Mouse (Mus musculus): ENCODE results near the gene C1rb. TPM values are rescaled to one million over a fixed set of nuclear protein-coding genes. Genes with fewer than 3 reads are reported as not detected.
"Not testable (repeated sequence)": the region's sequence is repeated elsewhere in the genome, so short reads cannot be mapped to it uniquely, and the experiment has no call there.

The C1rb gene
- polyA plus RNA-seq, 1 experiment from 2014 or later: not detected

DNA sequence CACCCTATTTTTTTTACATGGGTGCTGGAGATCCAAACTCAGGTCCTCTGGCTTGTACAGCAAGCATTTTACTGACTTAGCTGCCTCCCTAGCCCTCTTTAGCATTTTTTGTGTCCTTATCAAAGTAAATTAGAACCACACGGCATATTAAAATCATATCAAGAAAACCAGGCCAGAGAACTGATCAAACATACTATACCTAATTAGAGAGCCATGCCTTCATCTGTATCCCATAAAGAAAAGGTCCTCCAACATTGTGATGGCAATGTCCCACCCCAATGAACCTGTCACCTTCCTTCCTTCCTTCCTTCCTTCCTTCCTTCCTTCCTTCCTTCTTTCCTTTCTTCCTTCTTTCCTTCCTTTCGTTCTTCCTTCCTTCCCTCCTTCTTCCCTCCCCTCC lies 14.1 kb upstream of the C1rb start:
- ATAC-seq (ENCODE audit: extremely low read depth, insufficient number of reproducible peaks, low FRiP score, low TSS enrichment); H3K4me1 ChIP-seq; H3K4me3 ChIP-seq; H3K27ac ChIP-seq (replicated peaks); H3K9ac ChIP-seq; H3K4me2 ChIP-seq; H3K36me3 ChIP-seq; H3K27me3 ChIP-seq (replicated peaks): not testable (repeated sequence)
- 60% methylated on average over 2 of the region's 2 CpGs for WGBS
- H3K9me3 ChIP-seq: peaks cover 13% of the 10 kb centered on the region; the same call in 1 of the 2 replicates

DNA sequence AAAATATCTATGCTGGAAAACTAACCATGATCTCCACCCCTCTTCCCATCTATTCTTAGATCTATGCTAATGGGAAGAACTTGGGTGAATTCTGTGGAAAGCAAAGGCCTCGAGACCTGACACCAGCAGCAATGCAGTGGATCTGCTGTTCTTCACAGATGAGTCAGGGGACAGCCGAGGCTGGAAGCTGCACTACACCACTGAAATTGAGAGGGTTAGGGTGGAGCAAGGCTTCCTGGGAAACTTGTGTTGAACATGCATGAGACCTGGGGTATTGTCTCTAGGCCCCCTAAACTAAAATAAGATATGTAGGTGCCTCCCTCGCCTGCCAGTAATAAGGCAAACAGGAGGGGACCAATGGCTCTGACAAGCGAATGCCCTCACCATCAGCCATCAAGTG lies 8.9 kb upstream of the C1rb start:
- not testable (repeated sequence) for H3K9ac ChIP-seq; ATAC-seq (ENCODE audit: extremely low read depth, insufficient number of reproducible peaks, low FRiP score, low TSS enrichment); H3K4me1 ChIP-seq; H3K27me3 ChIP-seq (replicated peaks); H3K9me3 ChIP-seq; H3K4me2 ChIP-seq; H3K36me3 ChIP-seq; H3K27ac ChIP-seq (replicated peaks); H3K4me3 ChIP-seq
- 69% methylated on average over 4 of the region's 4 CpGs for WGBS

DNA sequence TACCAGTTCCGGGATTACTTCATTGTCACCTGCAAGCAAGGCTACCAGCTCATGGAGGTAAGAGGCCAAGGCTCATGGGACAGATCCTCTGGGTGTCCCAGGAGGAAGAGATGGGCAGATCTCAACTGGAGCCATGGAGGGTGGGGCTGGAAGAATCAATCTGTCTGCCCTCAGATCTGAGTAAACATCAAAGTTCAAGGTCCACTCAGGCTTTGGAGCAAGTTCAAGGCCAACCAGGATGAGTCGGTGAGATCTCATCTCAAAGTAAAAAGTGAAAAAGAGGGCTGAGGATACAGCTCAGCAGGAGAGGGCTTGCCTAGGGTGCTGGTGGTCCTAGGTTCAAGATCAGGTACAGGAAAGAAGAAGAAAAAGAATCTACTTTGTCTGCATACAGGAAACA lies 8.5 kb upstream of the C1rb start:
- not testable (repeated sequence) for H3K9ac ChIP-seq; H3K9me3 ChIP-seq; H3K4me1 ChIP-seq; H3K27ac ChIP-seq (replicated peaks); H3K4me3 ChIP-seq; H3K4me2 ChIP-seq; ATAC-seq (ENCODE audit: extremely low read depth, insufficient number of reproducible peaks, low FRiP score, low TSS enrichment); H3K36me3 ChIP-seq; H3K27me3 ChIP-seq (replicated peaks)
- 92% methylated on average over 2 of the region's 2 CpGs for WGBS

DNA sequence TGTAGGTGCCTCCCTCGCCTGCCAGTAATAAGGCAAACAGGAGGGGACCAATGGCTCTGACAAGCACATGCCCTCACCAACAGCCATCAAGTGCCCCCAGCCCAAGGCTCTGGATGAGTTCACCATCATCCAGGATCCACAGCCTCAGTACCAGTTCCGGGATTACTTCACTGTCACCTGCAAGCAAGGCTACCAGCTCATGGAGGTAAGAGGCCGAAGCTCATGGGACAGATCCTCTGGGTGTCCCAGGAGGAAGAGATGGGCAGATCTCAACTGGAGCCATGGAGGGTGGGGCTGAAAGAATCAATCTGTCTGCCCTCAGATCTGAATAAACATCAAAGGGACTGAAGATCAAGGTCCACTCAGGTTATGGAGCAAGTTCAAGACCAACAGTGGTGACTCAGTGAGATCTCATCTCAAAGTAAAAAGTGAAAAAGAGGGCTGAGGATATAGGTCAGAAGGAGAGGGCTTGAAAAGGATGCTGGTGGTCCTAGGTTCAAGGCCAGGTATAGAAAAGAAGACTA lies 5.1 kb downstream of the C1rb start:
- not testable (repeated sequence) for H3K9ac ChIP-seq; H3K4me1 ChIP-seq; H3K27me3 ChIP-seq (replicated peaks); H3K27ac ChIP-seq (replicated peaks); H3K36me3 ChIP-seq; H3K9me3 ChIP-seq; ATAC-seq (ENCODE audit: extremely low read depth, insufficient number of reproducible peaks, low FRiP score, low TSS enrichment); H3K4me2 ChIP-seq; H3K4me3 ChIP-seq
- WGBS: 72% methylated on average over 3 of the region's 3 CpGs

DNA sequence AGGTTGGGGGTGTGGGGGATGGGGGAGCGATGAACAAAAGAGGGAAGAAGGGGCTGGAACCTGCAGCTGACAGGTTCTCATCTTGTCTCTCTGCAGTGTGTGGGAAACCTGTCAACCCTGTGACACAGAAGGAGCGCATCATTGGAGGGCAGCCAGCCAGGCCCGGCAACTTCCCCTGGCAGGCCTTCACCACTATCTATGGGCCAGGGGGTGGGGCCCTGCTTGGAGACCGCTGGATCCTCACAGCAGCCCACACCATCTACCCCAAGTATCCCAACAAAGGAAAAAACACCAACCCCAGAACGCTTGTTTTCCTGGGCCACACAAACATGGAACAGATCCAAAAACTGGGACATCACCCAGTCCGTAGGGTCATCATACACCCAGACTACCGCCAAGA lies 10.1 kb downstream of the C1rb start:
- H3K4me2 ChIP-seq; ATAC-seq (ENCODE audit: extremely low read depth, insufficient number of reproducible peaks, low FRiP score, low TSS enrichment); H3K36me3 ChIP-seq; H3K9ac ChIP-seq; H3K27me3 ChIP-seq (replicated peaks); H3K9me3 ChIP-seq; H3K4me3 ChIP-seq; H3K27ac ChIP-seq (replicated peaks); H3K4me1 ChIP-seq: not testable (repeated sequence)
- WGBS: 68% methylated on average over 6 of the region's 7 CpGs

DNA sequence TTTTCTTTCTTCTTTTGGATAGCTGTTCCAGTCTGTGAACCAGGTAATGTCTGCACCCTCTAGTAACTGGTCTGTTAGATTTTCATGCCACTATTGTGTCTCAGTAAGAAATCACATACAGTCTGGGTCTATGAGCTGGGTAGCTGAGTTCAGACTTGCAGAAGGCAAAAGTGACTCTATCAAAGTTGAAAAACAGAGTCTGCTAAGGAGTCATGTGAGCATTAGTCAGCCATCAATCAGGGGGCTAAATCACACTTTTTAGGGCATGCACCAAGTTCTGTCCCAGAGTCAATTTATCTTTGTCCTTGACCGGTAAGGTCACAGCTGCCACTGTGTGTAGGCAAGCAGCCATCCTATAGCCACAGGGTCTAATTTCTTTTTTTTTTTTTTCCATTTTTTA lies 12.1 kb downstream of the C1rb start:
- no peak overlapping the region for H3K27ac ChIP-seq (replicated peaks)

DNA sequence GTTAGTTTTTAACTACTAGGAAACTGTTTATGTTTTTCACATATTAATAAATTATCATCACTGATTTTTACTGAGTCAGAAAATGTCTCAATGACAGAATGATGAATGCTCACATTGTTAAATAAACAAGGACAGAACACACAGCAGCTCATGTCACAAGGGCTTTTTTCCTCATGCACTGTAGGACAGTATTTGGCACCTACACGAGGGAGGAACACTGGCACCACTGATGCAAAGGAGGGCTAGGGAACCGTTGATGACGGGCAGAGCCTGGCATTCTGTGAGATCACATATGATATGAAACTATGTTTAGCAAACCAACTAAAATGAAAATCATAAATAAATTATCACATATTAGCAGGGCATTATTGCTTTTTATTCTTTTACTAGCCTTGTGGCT lies 14.8 kb downstream of the C1rb start:
- H3K4me1 ChIP-seq: no peaks in the 10 kb centered on the region
- no peaks in the 10 kb centered on the region for H3K36me3 ChIP-seq
- no peak overlapping the region for H3K27ac ChIP-seq (replicated peaks)
- ATAC-seq (ENCODE audit: extremely low read depth, insufficient number of reproducible peaks, low FRiP score, low TSS enrichment): no peak
- no peaks in the 10 kb centered on the region for H3K9me3 ChIP-seq
- WGBS: 70% methylated on average over 3 of the region's 3 CpGs
- H3K27me3 ChIP-seq (replicated peaks): no peaks in the 10 kb centered on the region
- no peak overlapping the region for H3K4me2 ChIP-seq
- H3K9ac ChIP-seq: no peak overlapping the region
- no peak overlapping the region for H3K4me3 ChIP-seq

More for the DNA sequence above, 12.1 kb downstream of the C1rb start:
- H3K36me3 ChIP-seq: no peaks in the 10 kb centered on the region
- 84% methylated on average over 1 of the region's 1 CpGs for WGBS
- H3K4me2 ChIP-seq: no peak overlapping the region
- no peaks in the 10 kb centered on the region for H3K9me3 ChIP-seq
- H3K27me3 ChIP-seq (replicated peaks): no peaks in the 10 kb centered on the region
- no peak overlapping the region for H3K9ac ChIP-seq
- no peak for ATAC-seq (ENCODE audit: extremely low read depth, insufficient number of reproducible peaks, low FRiP score, low TSS enrichment)
- H3K4me3 ChIP-seq: no peak overlapping the region
- no peaks in the 10 kb centered on the region for H3K4me1 ChIP-seq

DNA sequence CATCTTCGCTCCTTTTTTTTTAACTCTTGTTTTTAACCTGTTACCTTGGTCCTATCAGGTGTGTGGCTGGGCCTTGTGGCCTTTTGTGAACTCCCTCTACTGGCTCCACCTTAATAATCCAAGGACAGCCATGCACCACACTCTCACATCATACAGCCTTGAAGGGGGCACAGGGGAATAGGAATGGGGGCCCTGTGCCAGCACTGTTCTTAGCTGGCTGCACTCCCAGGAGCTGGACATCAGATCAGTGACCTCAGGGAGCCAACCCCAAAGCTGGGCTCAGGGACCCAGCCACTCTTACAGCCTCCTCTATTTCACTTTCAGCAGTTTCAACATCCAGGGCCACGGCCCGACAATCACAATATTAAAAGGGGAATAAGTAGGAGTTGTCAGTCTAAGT lies 15.7 kb downstream of the C1rb start:
- Histone ChIP-seq H3K9me3 (no peaks in the 10 kb centered on the region), H3K9ac (no peak overlapping the region), H3K36me3 (no peaks in the 10 kb centered on the region), H3K27me3 (replicated peaks) (no peaks in the 10 kb centered on the region), H3K4me2 (no peak overlapping the region), H3K4me3 (no peak overlapping the region), H3K27ac (replicated peaks) (no peak overlapping the region), H3K4me1 (no peaks in the 10 kb centered on the region)
- ATAC-seq (ENCODE audit: extremely low read depth, insufficient number of reproducible peaks, low FRiP score, low TSS enrichment): no peak
- 83% methylated on average over 3 of the region's 3 CpGs for WGBS

DNA sequence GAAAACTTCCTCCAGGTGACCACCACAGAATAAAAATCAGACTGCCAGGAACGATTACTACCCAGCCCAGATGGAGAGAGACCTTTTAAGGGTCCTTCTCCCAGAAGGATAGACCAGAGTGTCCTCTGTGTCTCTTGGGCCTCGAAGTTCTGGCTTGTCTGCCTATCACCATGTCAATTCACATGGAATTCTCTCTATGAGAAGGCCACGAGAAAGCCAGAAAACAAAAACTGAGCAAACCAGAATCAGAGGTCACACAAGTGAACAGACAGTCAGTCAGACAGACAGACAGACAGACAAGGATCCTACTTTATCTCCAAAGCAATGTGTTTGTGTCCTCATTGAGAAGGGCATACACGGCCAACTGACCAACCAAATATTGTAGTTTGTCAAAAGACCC lies 16.2 kb downstream of the C1rb start:
- no peaks in the 10 kb centered on the region for H3K27me3 ChIP-seq (replicated peaks)
- no peak overlapping the region for H3K4me2 ChIP-seq
- no peaks in the 10 kb centered on the region for H3K9me3 ChIP-seq
- no peaks in the 10 kb centered on the region for H3K36me3 ChIP-seq
- WGBS: 69% methylated on average over 4 of the region's 4 CpGs
- no peaks in the 10 kb centered on the region for H3K4me1 ChIP-seq
- no peak overlapping the region for H3K9ac ChIP-seq
- ATAC-seq (ENCODE audit: extremely low read depth, insufficient number of reproducible peaks, low FRiP score, low TSS enrichment): no peak
- no peak overlapping the region for H3K27ac ChIP-seq (replicated peaks)
- H3K4me3 ChIP-seq: no peak overlapping the region

DNA sequence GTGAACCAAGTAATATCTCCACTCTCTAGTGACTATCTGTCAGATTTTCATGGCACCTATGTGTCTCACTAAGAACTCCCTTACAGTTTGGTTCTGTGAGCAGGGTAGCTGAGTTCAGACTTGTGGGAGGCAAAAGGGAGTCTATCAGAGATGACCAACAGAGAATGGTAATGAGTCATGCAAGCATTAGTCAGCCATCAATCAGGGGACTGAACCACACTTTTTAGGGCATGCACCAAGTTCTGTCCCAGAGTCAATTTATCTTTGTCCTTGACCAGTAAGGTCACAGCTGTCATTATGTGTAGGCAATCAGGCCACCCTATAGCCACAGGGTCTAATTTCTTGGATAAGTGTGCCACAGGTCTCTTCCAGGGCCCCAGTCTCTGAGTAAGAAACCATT lies 18.7 kb downstream of the C1rb start:
- no peak overlapping the region for H3K4me2 ChIP-seq
- H3K4me3 ChIP-seq: no peak overlapping the region
- H3K9ac ChIP-seq: no peak overlapping the region
- ATAC-seq (ENCODE audit: extremely low read depth, insufficient number of reproducible peaks, low FRiP score, low TSS enrichment): no peak
- H3K36me3 ChIP-seq: no peaks in the 10 kb centered on the region
- H3K27ac ChIP-seq (replicated peaks): no peak overlapping the region
- H3K9me3 ChIP-seq: no peaks in the 10 kb centered on the region
- H3K4me1 ChIP-seq: no peaks in the 10 kb centered on the region
- no peaks in the 10 kb centered on the region for H3K27me3 ChIP-seq (replicated peaks)

DNA sequence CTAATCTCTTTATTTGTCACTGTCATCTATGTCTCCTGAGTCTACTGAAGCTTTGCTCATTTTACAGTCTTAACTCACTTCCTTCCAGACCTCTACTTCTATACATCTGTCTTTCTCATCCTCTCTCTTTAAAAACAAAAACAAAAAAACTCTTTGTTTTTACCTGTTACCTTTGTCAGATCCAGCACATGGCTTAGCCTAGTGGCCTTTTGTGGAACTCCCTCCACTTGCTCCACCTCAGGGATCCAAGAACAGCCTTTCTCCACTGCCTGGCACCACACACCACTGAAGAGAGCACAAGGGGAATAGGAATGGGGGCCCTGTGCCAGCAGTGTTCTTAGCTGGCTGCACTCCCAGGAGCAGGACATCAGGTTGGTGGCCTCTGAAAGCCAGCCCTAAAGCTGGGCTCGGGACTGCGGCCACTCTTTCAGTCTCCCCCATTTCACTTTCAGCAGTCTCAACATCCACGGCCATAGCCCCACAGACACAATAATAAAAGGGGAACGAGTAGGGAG lies 22.1 kb downstream of the C1rb start:
- no peak overlapping the region for H3K4me2 ChIP-seq
- H3K4me1 ChIP-seq: no peaks in the 10 kb centered on the region
- H3K9ac ChIP-seq: no peak overlapping the region
- no peaks in the 10 kb centered on the region for H3K27me3 ChIP-seq (replicated peaks)
- H3K9me3 ChIP-seq: peaks cover 6% of the 10 kb centered on the region; the same call in 1 of the 2 replicates
- ATAC-seq (ENCODE audit: extremely low read depth, insufficient number of reproducible peaks, low FRiP score, low TSS enrichment): no peak
- WGBS: 76% methylated on average over 4 of the region's 4 CpGs
- no peak overlapping the region for H3K4me3 ChIP-seq
- H3K36me3 ChIP-seq: no peaks in the 10 kb centered on the region
- H3K27ac ChIP-seq (replicated peaks): no peak overlapping the region

DNA sequence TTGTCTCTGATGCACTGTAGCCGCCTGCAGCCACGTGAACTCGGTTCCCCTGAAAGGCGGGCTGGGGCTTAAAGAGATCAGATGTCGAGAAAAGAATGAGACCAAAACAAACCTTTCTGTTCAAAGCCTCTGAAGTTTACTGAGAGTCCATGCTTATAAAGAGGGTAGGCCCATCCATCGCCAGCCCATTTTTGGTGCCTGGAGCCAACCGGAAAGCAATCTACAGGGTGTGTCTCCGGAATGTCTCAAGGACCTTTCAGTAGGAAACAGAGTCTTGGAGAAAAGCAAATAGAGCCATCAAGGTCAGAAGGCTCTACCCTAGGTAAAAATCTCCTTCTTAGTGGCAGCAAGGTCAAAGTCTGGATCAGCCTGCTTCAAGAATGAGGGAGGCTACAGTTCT lies 23.0 kb downstream of the C1rb start:
- 72% methylated on average over 8 of the region's 8 CpGs for WGBS
- Histone ChIP-seq H3K4me1 (no peaks in the 10 kb centered on the region), H3K4me2 (no peak overlapping the region), H3K4me3 (no peak overlapping the region), H3K27ac (replicated peaks) (no peak overlapping the region), H3K36me3 (no peaks in the 10 kb centered on the region), H3K27me3 (replicated peaks) (no peaks in the 10 kb centered on the region), H3K9ac (no peak overlapping the region), H3K9me3 (peaks cover 6% of the 10 kb centered on the region; the same call in 1 of the 2 replicates)
- ATAC-seq (ENCODE audit: extremely low read depth, insufficient number of reproducible peaks, low FRiP score, low TSS enrichment): no peak
